ENCODE assay signal across 19 mouse cellular contexts in the genomic region with DNA sequence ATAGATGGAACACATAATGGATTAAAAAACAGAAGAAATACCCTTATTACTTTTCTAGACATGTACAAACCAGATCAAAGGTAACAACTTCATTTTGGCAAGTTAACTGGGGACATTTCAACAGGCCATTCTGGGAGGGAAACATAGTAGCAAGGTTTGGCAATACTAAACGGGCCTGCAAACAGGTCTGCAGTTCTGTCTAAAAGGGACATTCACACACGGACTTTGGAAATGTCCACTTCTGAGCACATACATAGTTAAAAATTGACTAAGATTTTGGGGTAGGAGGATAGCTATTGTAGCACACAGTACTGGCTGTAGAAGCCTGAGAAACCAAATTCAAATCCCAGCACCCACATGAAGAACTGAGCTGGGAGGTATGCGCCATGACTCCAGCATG. TPM values are rescaled to one million over a fixed set of nuclear protein-coding genes. Genes with fewer than 3 reads are reported as not detected.
DNase-seq lines count a peak whose midpoint lies in the region; ATAC-seq and TF ChIP-seq lines count a peak whose summit lies in the region.
"Had no signal": no experiment of that assay in that cellular context is flagged by ENCODE, and none has a peak within 500 bp of the region (broad histone marks: within the 10 kb centered on the region; RNA-seq: fewer than 3 reads in every experiment).

No protein-coding gene starts in this region.

- no peak for DNase-seq in layer of hippocampus, adult 2 months (ENCODE audit: low spot score in 2 of 2)
- DNase-seq in layer of hippocampus, adult 8-10 months (ENCODE audit: low spot score in 2 of 2), result no peak
- DNase-seq in adipocyte (ENCODE audit: low spot score), result peak; percentile 11
- DNase-seq in liver, embryonic 14.5 days (ENCODE audit: low read depth in 3 of 3, low spot score in 3 of 3), result peak in 2 of 3 experiments; percentile 16 to 23
- DNase-seq in yolk sac, embryonic 10.5 days (ENCODE audit: low spot score), result peak; percentile 10
- no peak for DNase-seq in kidney, postnatal 4 days
- DNase-seq: adrenal gland, postnatal 14 days; cerebellum, adult 18-20 months; cerebellum, adult 9-11 months; cerebellum, postnatal 36 days; gastrocnemius, postnatal 36 days; heart, adult 18-20 months; heart, postnatal 10 days; heart, postnatal 4 days had no signal

- H3K27ac ChIP-seq in layer of hippocampus, adult 2 months, result peak overlapping the region; percentile 74
- H3K27ac ChIP-seq in liver, embryonic 14.5 days, result no peak overlapping the region
- H3K27ac ChIP-seq in forebrain, embryonic 15.5 days (replicated peaks), result no peak overlapping the region
- H3K27ac ChIP-seq: embryonic facial prominence, embryonic 10.5 days; forebrain, embryonic 13.5 days; heart, embryonic 10.5 days; hindbrain, embryonic 12.5 days had no signal

- H3K4me1 ChIP-seq in liver, embryonic 14.5 days (replicated peaks; ENCODE audit: control insufficient read depth in 2 of 2, insufficient read depth in 2 of 2, low read length in 1 of 2), result peaks cover 6 to 12% of the 10 kb centered on the region in 2 experiments; a peak in 3 of 4 replicates
- H3K4me1 ChIP-seq in forebrain, embryonic 15.5 days, result peaks cover 13% of the 10 kb centered on the region
- H3K4me1 ChIP-seq: heart, embryonic 10.5 days had no signal

- 73% methylated on average over 3 of the region's 3 CpGs for WGBS in liver, embryonic 14.5 days (ENCODE audit: insufficient replicate concordance)
- WGBS in forebrain, embryonic 15.5 days, result 94% methylated on average over 3 of the region's 3 CpGs

- TF ChIP-seq EP300 in liver, embryonic 14.5 days (IDR thresholded peaks at IDR 0.05; ENCODE audit: low read depth), result no peak

- ATAC-seq in liver, embryonic 14.5 days (ENCODE audit: insufficient read depth), result peak; percentile 37; the same call in 1 of the 2 replicates
- ATAC-seq in forebrain, embryonic 15.5 days (replicated peaks), result no peak

- TF ChIP-seq CTCF in layer of hippocampus, adult 2 months (conservative IDR thresholded peaks at IDR 0.05), result no peak
- no peak for TF ChIP-seq CTCF in liver, embryonic 14.5 days (IDR thresholded peaks at IDR 0.05; ENCODE audit: low read depth)

- no peak overlapping the region for H3K4me2 ChIP-seq in liver, embryonic 14.5 days (ENCODE audit: low read depth)
- H3K4me2 ChIP-seq in forebrain, embryonic 15.5 days (replicated peaks), result no peak overlapping the region
- H3K4me2 ChIP-seq: forebrain, embryonic 13.5 days; hindbrain, embryonic 12.5 days had no signal

- no peak overlapping the region for H3K4me3 ChIP-seq in layer of hippocampus, adult 2 months
- no peak overlapping the region for H3K4me3 ChIP-seq in liver, embryonic 14.5 days (ENCODE audit: insufficient read depth in 1 of 2, low read depth in 2 of 2, low read length in 2 of 2)
- no peak overlapping the region for H3K4me3 ChIP-seq in forebrain, embryonic 15.5 days
- H3K4me3 ChIP-seq: embryonic facial prominence, embryonic 10.5 days; forebrain, embryonic 13.5 days; heart, embryonic 10.5 days; hindbrain, embryonic 12.5 days had no signal

- no peaks in the 10 kb centered on the region for H3K9me3 ChIP-seq in liver, embryonic 14.5 days (ENCODE audit: control insufficient read depth, low read length)
- no peaks in the 10 kb centered on the region for H3K9me3 ChIP-seq in forebrain, embryonic 15.5 days
- H3K9me3 ChIP-seq: embryonic facial prominence, embryonic 10.5 days; forebrain, embryonic 13.5 days; heart, embryonic 10.5 days; hindbrain, embryonic 12.5 days had no signal

- H3K9ac ChIP-seq in liver, embryonic 14.5 days (replicated peaks), result no peak overlapping the region
- no peak overlapping the region for H3K9ac ChIP-seq in forebrain, embryonic 15.5 days (replicated peaks)
- H3K9ac ChIP-seq: forebrain, embryonic 13.5 days; hindbrain, embryonic 12.5 days had no signal

- no peaks in the 10 kb centered on the region for H3K27me3 ChIP-seq in liver, embryonic 14.5 days (ENCODE audit: control insufficient read depth, insufficient read depth, low read length)
- no peaks in the 10 kb centered on the region for H3K27me3 ChIP-seq in forebrain, embryonic 15.5 days
- H3K27me3 ChIP-seq: forebrain, embryonic 13.5 days; hindbrain, embryonic 12.5 days had no signal

- H3K36me3 ChIP-seq in liver, embryonic 14.5 days (replicated peaks; ENCODE audit: control insufficient read depth, insufficient read depth, low read depth), result peaks cover 2% of the 10 kb centered on the region
- no peaks in the 10 kb centered on the region for H3K36me3 ChIP-seq in forebrain, embryonic 15.5 days
- H3K36me3 ChIP-seq: embryonic facial prominence, embryonic 10.5 days; hindbrain, embryonic 12.5 days had no signal

RNA-seq across cellular contexts. Expression of a gene that starts 34.6 kb away (rescaled TPM):
- 10 to 100 TPM; 31.0 to 32.2 TPM for total RNA-seq in layer of hippocampus, adult 2 months (2021)
- 10 to 100 TPM; 32.1 to 42.8 (median 34.1) TPM for total RNA-seq in layer of hippocampus, adult 8-10 months (2022)
- 5.3 and 7.3 TPM in 2 replicates for polyA plus RNA-seq in liver, embryonic 14.5 days (2012; rRNA removed)
- 9.0 and 10.0 TPM in 2 replicates for polyA plus RNA-seq in liver, embryonic 14.5 days (2014; fragmentation: Nextera tagmentation; extraction: Ambion mirVana)
- polyA plus RNA-seq in forebrain, embryonic 15.5 days (2015; fragmentation: Nextera tagmentation; extraction: Ambion mirVana), result 14.6 and 16.6 TPM in 2 replicates

Comparison
In these comparisons a context has a peak if more than half of its experiments do, and no peak if none do; other contexts are left out.
1. DNase-seq: peak in adipocyte (single experiment), liver, embryonic 14.5 days (2 of 3) and yolk sac, embryonic 10.5 days (single experiment); none in layer of hippocampus, adult 2 months (0 of 2), layer of hippocampus, adult 8-10 months (0 of 2) and kidney, postnatal 4 days (0 of 2).